Mouse (Mus musculus): ENCODE data around the gene Nucks1.

GRCm38 (mm10) chr1:131967336-131967735 is 57.0 kb downstream of the Nucks1 start:
- TF ChIP-seq CTCF (conservative IDR thresholded peaks at IDR 0.05; ENCODE audit: insufficient read depth, insufficient read length, low read depth, low read length) = no peak
- TF ChIP-seq POLR2A (IDR thresholded peaks at IDR 0.05; ENCODE audit: low read depth, low read length) = no peak

Data from kidney, adult 2 months (tissue).